Mouse (Mus musculus) thymus, adult 2 months (tissue): ENCODE results near the gene Vac14.

Experiments
- CTCF ChIP-seq: fragments of 200-500 bp; IDR thresholded peaks from 2 replicates; pipeline ENCODE4 v1.5.1; 2012; ENCODE audit warnings: mild to moderate bottlenecking, control low read depth, low read length, moderate library complexity, borderline replicate concordance; ENCODE audit not compliant: control insufficient read depth, poor library complexity, insufficient read depth; ENCODE audit errors: extremely low read depth
- POLR2A ChIP-seq: fragments of 200-500 bp; IDR thresholded peaks from 2 replicates; pipeline ENCODE4 v1.6.1; 2012; ENCODE audit warnings: mild to moderate bottlenecking, low read length, control low read depth, moderate library complexity; ENCODE audit not compliant: control insufficient read depth, poor library complexity, insufficient read depth; ENCODE audit errors: extremely low read depth

GRCm38 (mm10) chr8:110697571-110697970 is 79.2 kb downstream of the Vac14 start:
- TF ChIP-seq CTCF (no peak), POLR2A (no peak)
